Mouse (Mus musculus): ENCODE data around the gene Ylpm1.

GRCm38 (mm10) chr12:84979264-84979862, 16.8 kb upstream of the Ylpm1 start:
- TF ChIP-seq CTCF (conservative IDR thresholded peaks at IDR 0.05; ENCODE audit: low read length), result no peak
- TF ChIP-seq POU5F1 (IDR thresholded peaks at IDR 0.05; ENCODE audit: borderline replicate concordance, low read length), result no peak

Data from E14TG2a.4 (cell line).